Mouse (Mus musculus): Measurements from ENCODE around the gene Polr3c.

- no peak for TF ChIP-seq POLR2A (IDR thresholded peaks at IDR 0.05; ENCODE audit: insufficient read depth, low read length)
- TF ChIP-seq CTCF (IDR thresholded peaks at IDR 0.05; ENCODE audit: low read depth, low read length) = no peak
- TF ChIP-seq EP300 (IDR thresholded peaks at IDR 0.05; ENCODE audit: insufficient read depth, low read depth, low read length) = no peak
Observed at GRCm38 (mm10) chr3:96744348-96744747, 16.9 kb upstream of the Polr3c start.
